Mouse (Mus musculus) lung, adult 2 months (tissue): ENCODE results near the gene Tecr. TPM values are rescaled to one million over a fixed set of nuclear protein-coding genes. Genes with fewer than 3 reads are reported as not detected.

Experiments
- DNase-seq: peaks from one replicate; pipeline ENCODE4 v3.0.0; 2022
- H3K4me1 ChIP-seq: fragments of 200-500 bp; 2 replicates; pipeline ENCODE4 v1.6.1; 2011; ENCODE audit warnings: low read length; ENCODE audit not compliant: control insufficient read depth, insufficient read depth
- H3K4me3 ChIP-seq: fragments of 200-500 bp; replicated peaks from 2 replicates; pipeline ENCODE3; 2011; ENCODE audit warnings: low read depth, mild to moderate bottlenecking, control low read depth, low read length; ENCODE audit errors: extremely low read depth
- CTCF ChIP-seq: fragments of 200-500 bp; IDR thresholded peaks from 2 replicates; pipeline ENCODE4 v1.5.1; 2011; ENCODE audit warnings: mild to moderate bottlenecking, low read length, control low read depth; ENCODE audit not compliant: insufficient read depth
- POLR2A ChIP-seq: fragments of 200-500 bp; IDR thresholded peaks from 2 replicates; pipeline ENCODE4 v1.6.1; 2011; ENCODE audit warnings: low read depth, mild to moderate bottlenecking, control low read depth, low read length, borderline replicate concordance; ENCODE audit errors: extremely low read depth
- WGBS: fragments of 180-500 bp; shearing (Covaris S2); methylation state at CpG from one replicate; pipeline ENCODE4 v1.1.7; 2018; 5-methylcytosine and 5-hydroxymethylcytosine counted together
- polyA plus RNA-seq: library from polyadenylated mRNA; depleted of rRNA; stranded (reverse); fragments of >200 nt; gene quantifications from 2 replicates; pipeline ENCODE4 v1.2.3, GENCODE M21; 2012

Tecr gene
- polyA plus RNA-seq, 1 experiment: 565 TPM

DNA sequence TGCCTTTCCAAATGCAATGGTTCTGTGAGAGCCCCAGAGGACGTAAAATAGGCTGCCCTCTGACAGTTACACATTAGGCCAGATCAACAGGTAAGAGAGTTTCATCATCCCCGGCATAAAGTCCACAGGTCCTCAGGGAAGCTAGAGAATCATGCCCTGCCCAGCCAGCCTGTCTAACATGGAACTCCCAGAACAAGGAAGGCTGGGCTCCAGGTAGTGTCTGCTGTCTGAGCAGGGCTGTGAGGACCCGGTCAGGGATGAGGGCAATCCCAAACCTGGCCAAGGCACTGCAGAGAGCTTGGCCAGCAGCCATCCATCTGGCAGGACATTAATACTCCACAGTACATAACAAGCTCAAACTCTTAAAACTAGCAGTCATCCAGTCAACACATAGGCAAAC, 22.4 kb downstream of the Tecr start:
- WGBS: 60% methylated on average over 3 of the region's 3 CpGs
- DNase-seq: no peak
- H3K4me1 ChIP-seq: no peaks in the 10 kb centered on the region; the same call in 1 of the 2 replicates
- H3K4me3 ChIP-seq: no peak overlapping the region
- TF ChIP-seq CTCF: no peak

GRCm38 (mm10) chr8:83584771-83585170, 23.0 kb downstream of the Tecr start:
- Histone ChIP-seq H3K4me1 (no peaks in the 10 kb centered on the region; the same call in 1 of the 2 replicates), H3K4me3 (no peak overlapping the region)
- TF ChIP-seq CTCF (no peak), POLR2A (no peak)
- DNase-seq: no peak
- WGBS: 85% methylated on average over 1 of the region's 1 CpGs

- 73% methylated on average over 15 of the region's 15 CpGs for WGBS
- H3K4me1 ChIP-seq: no peaks in the 10 kb centered on the region; the same call in 1 of the 2 replicates
- DNase-seq: no peak
- H3K4me3 ChIP-seq: no peak overlapping the region
- TF ChIP-seq CTCF (no peak), POLR2A (no peak)
Measured at GRCm38 (mm10) chr8:83583236-83583635, 24.5 kb downstream of the Tecr start.

DNA sequence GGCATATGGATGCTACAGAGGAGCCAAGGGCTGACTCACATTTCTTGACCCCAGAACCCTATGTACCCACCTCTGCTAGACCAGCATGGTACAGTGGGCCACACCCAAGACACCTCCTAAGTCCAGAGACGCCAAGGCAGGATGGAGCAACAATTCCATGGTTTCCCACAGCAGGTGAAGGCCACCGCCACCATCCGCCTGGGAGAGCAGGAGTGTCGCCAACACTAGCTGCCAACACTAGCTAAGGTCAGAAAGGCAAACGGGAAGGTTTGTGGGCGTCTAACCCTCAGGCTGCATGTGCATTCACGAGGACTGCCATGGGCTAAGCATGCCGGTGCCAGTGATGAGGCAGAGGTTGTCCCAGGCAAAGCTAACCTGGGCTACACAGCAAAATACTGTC, 25.5 kb downstream of the Tecr start:
- Histone ChIP-seq H3K4me1 (peaks cover under 1% of the 10 kb centered on the region; the same call in 1 of the 2 replicates), H3K4me3 (no peak overlapping the region)
- TF ChIP-seq POLR2A (no peak), CTCF (no peak)
- 80% methylated on average over 8 of the region's 8 CpGs for WGBS
- no peak for DNase-seq

GRCm38 (mm10) chr8:83580826-83581225, 26.9 kb downstream of the Tecr start:
- H3K4me3 ChIP-seq: no peak overlapping the region
- H3K4me1 ChIP-seq: peaks cover 3% of the 10 kb centered on the region; the same call in 1 of the 2 replicates
- TF ChIP-seq POLR2A (no peak), CTCF (no peak)
- DNase-seq: no peak
- 78% methylated on average over 8 of the region's 8 CpGs for WGBS

DNA sequence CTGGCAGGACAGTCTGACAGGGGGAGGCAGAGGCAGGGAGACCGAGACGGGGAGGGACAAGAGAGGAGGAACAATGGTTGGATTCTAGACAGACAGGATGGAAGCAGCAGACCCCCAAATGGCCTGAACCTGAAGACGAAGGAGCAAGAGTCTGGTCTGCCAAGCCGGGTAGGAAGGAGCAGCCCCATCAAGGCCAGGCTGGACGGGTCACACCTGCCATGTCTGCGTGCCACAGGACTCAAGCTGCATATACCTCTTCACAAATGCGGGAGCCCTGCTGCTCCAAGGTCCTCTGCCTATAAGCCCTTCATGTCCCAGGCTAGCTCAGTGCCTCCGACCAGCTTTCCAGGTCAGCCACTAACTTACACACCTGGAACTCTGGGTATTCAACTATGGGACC, 28.1 kb downstream of the Tecr start:
- 85% methylated on average over 8 of the region's 8 CpGs for WGBS
- peaks cover 3% of the 10 kb centered on the region; the same call in 1 of the 2 replicates for H3K4me1 ChIP-seq
- no peak overlapping the region for H3K4me3 ChIP-seq
- TF ChIP-seq CTCF (no peak), POLR2A (no peak)
- DNase-seq: no peak

DNA sequence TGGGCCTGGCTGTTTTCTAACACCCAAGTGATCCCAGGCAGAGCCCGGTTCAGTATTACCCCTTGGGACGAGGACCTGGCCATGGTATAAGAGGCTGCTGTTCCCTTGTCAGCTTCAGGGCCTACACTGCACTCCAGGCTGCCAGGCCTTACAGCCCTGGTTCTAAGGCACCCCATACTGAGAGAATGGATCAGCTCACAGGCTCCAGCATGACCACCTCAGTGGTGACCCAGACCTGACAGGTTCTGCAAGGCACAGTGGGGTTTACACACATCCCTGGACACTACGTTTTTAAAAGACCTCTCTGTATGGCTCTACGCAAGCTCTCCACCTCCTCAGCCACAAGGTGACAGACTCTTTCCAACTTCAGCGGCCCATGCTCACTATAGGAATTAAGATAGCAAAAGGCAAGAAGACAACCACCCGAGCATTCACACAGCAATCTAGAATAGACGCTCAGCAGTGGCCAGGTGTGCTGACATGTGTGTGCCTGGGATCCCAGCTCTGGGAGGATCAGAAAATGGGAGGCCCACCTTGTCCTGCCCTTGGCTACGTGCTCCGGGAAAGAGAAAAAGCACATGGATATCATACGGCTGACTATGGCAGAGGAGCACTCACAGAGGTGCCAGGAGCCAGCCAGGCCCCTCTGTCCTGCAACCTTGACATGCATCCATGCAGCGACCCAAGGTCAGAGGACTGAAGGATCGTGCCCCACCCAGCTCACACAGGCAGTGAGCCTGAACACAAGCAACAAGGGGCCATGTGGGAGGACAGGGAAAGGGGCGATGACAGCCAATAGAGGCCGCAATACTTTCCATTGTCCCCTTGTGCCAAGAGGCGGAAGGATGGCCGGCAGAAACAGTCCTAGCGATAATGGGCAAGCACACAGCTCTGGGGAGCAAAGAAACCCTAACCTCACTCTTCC, 29.4 kb downstream of the Tecr start:
- WGBS: 66% methylated on average over 17 of the region's 17 CpGs
- peaks cover 3% of the 10 kb centered on the region; the same call in 1 of the 2 replicates for H3K4me1 ChIP-seq
- H3K4me3 ChIP-seq: no peak overlapping the region
- no peak for TF ChIP-seq CTCF
- TF ChIP-seq POLR2A: no peak
- DNase-seq: no peak

DNA sequence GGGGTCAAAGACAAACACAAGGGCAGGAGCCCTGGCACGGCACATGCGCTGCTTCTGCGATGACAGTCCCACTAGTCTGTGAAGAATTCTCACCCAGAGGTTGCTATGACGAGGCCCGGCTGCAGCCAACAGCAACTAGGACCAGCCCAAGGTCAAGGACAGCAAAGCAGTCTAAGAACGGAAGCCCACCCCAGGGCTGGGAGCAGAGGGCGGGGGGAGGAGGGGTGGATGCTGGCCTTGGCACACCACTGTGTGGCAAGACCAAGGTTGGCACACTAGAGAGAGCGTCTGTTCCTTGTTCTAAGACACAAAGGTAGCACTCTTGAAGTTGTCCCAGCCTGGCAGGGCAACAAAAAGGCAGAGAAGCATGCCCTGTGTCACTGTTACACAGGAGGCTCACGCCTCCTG, 30.4 kb downstream of the Tecr start:
- TF ChIP-seq POLR2A: no peak
- TF ChIP-seq CTCF: no peak
- H3K4me1 ChIP-seq: peaks cover 3% of the 10 kb centered on the region; the same call in 1 of the 2 replicates
- WGBS: 37% methylated on average over 9 of the region's 9 CpGs
- H3K4me3 ChIP-seq: no peak overlapping the region
- DNase-seq: no peak

DNA sequence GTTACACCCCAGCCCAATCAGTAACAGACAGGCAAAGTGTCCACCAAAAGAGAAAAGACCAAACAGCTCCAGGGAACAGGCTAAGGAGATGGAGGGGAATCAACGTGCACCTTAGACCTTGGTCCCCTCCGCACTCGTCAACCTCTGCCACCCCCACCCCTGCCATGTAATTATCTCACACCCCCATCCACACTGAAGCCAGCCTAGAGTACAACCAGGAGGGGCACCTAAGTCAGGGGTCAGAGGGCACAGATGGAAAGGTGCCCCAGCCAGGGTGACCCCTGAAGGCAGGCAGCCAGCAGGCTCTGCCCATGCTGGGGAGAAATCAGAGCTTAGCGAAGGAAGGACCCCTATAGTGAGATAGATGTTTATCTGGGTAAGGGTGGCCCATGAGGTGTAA, 30.9 kb downstream of the Tecr start:
- TF ChIP-seq POLR2A: no peak
- no peak for TF ChIP-seq CTCF
- peaks cover 3% of the 10 kb centered on the region; the same call in 1 of the 2 replicates for H3K4me1 ChIP-seq
- WGBS: 77% methylated on average over 4 of the region's 4 CpGs
- H3K4me3 ChIP-seq: no peak overlapping the region
- DNase-seq: no peak

- WGBS: 53% methylated on average over 3 of the region's 4 CpGs
- TF ChIP-seq POLR2A: no peak
- TF ChIP-seq CTCF: no peak
- H3K4me3 ChIP-seq: no peak overlapping the region
- no peak for DNase-seq
- peaks cover 3% of the 10 kb centered on the region; the same call in 1 of the 2 replicates for H3K4me1 ChIP-seq
Measured at GRCm38 (mm10) chr8:83576516-83576895, 31.3 kb downstream of the Tecr start.
